Mouse (Mus musculus) CH12.LX (cell line): Measurements from ENCODE around the gene Lpin1.

Experiments
- HCFC1 ChIP-seq: IDR thresholded peaks from 2 replicates; pipeline ENCODE4 v1.6.1; 2012; ENCODE audit warnings: low read depth, mild to moderate bottlenecking, inconsistent platforms, low read length, improper control_type of control experiment
- MAX ChIP-seq: IDR thresholded peaks from 2 replicates; pipeline ENCODE4 v1.6.1; 2011; ENCODE audit warnings: low read length, improper control_type of control experiment
- ZC3H11A ChIP-seq: IDR thresholded peaks from 2 replicates; pipeline ENCODE4 v1.6.1; 2012; ENCODE audit warnings: low read depth, mild to moderate bottlenecking, inconsistent platforms, low read length, improper control_type of control experiment

- TF ChIP-seq HCFC1 (no peak), ZC3H11A (no peak), MAX (no peak)
Measured at GRCm38 (mm10) chr12:16580306-16580705, 30.5 kb downstream of the Lpin1 start.
